Mouse (Mus musculus): ENCODE data around the gene Eif5b. TPM values are rescaled to one million over a fixed set of nuclear protein-coding genes. Genes with fewer than 3 reads are reported as not detected.
A peak's percentile ranks its signal among the peaks of the same experiment; 100 is the strongest.
"Not testable (repeated sequence)": the region's sequence is repeated elsewhere in the genome, so short reads cannot be mapped to it uniquely, and the experiment has no call there.

Eif5b gene
- polyA plus RNA-seq, 1 experiment from 2014 or later, result 18.1 TPM

DNA sequence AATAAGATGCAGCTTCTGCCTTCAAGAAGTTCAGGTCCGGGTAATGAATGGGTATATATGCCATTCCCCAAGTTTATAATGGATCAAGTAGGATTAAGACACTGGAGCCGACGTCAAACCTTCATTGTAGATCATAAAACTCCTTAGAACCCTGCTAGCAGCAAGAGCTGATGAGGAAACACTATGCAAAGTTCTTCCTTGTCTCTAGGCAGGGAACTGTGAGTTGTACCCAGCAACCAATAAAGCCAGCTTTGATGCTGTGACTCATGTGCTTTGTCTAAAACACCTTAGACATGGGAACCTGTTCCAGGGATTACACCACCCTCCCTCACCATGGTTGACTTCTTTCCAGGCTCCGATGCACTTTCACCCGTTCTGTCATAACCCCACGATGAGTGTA lies 29.1 kb upstream of the Eif5b start:
- WGBS, result 88% methylated on average over 6 of the region's 6 CpGs
- H3K9me3 ChIP-seq (ENCODE audit: control insufficient read depth, low read length), result no peaks in the 10 kb centered on the region
- ATAC-seq, result no peak

DNA sequence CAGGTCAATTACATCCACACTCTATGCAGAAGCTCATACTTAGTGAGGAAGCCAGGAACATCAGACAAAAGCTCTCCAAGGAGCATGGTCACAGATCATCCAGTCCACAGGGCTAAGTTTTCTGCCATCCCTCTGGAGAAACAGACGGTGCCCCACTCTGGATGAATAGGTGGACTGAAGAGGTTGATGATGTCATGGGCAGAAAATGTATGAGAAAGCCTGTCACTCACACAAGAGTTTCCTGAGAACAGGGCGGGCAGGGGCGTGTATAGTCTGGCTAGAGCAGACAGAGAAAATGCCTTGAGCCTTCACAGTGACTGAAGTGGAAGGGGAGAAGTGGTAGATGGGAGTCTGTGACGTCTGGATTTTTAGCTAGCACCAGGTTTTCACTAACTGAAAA lies 26.3 kb upstream of the Eif5b start:
- no peaks in the 10 kb centered on the region for H3K36me3 ChIP-seq (ENCODE audit: control insufficient read depth, insufficient read depth, low read length)
- H3K9ac ChIP-seq (ENCODE audit: low read depth, low read length), result no peak overlapping the region
- 65% methylated on average over 4 of the region's 4 CpGs for WGBS
- no peaks in the 10 kb centered on the region for H3K9me3 ChIP-seq (ENCODE audit: control insufficient read depth, low read length)
- no peak overlapping the region for H3K27ac ChIP-seq (ENCODE audit: low read depth, low read length)
- H3K27me3 ChIP-seq (replicated peaks; ENCODE audit: control insufficient read depth, insufficient read depth, low read length), result no peaks in the 10 kb centered on the region
- H3K4me1 ChIP-seq (ENCODE audit: control insufficient read depth, insufficient read depth, low read depth, low read length), result no peaks in the 10 kb centered on the region
- no peak overlapping the region for H3K4me3 ChIP-seq (ENCODE audit: low read length)
- ATAC-seq, result no peak
- H3K4me2 ChIP-seq (ENCODE audit: low read length), result no peak overlapping the region

More for the DNA sequence above, 29.1 kb upstream of the Eif5b start:
- H3K27me3 ChIP-seq (replicated peaks; ENCODE audit: control insufficient read depth, insufficient read depth, low read length), result no peaks in the 10 kb centered on the region
- no peaks in the 10 kb centered on the region for H3K4me1 ChIP-seq (ENCODE audit: control insufficient read depth, insufficient read depth, low read depth, low read length)
- H3K27ac ChIP-seq (ENCODE audit: low read depth, low read length), result no peak overlapping the region
- no peak overlapping the region for H3K4me2 ChIP-seq (ENCODE audit: low read length)
- no peak overlapping the region for H3K9ac ChIP-seq (ENCODE audit: low read depth, low read length)
- no peaks in the 10 kb centered on the region for H3K36me3 ChIP-seq (ENCODE audit: control insufficient read depth, insufficient read depth, low read length)
- no peak overlapping the region for H3K4me3 ChIP-seq (ENCODE audit: low read length)

DNA sequence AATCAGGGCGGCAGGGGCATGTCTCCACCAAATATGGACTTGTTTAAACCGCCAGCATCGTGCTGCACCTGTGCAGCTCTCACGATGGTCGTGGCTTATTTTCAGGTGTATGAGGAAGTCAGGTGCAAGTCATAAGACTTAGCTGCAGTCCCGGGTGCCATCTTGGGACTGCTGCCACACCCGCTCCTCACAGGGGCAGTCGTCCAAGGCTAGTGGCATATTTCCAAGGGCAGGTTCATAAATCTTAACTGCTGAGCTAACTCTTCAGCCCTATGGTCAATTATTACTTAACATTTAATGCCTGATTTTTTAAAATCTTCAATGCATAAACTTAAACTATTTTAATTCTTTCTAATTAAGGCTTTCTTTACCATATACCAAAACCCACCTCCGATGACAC lies 21.1 kb upstream of the Eif5b start:
- H3K4me1 ChIP-seq (ENCODE audit: control insufficient read depth, insufficient read depth, low read depth, low read length); H3K27me3 ChIP-seq (replicated peaks; ENCODE audit: control insufficient read depth, insufficient read depth, low read length); H3K9me3 ChIP-seq (ENCODE audit: control insufficient read depth, low read length); ATAC-seq; H3K36me3 ChIP-seq (ENCODE audit: control insufficient read depth, insufficient read depth, low read length); H3K4me2 ChIP-seq (ENCODE audit: low read length); H3K9ac ChIP-seq (ENCODE audit: low read depth, low read length); H3K4me3 ChIP-seq (ENCODE audit: low read length); H3K27ac ChIP-seq (ENCODE audit: low read depth, low read length): not testable (repeated sequence)
- 73% methylated on average over 9 of the region's 9 CpGs for WGBS

DNA sequence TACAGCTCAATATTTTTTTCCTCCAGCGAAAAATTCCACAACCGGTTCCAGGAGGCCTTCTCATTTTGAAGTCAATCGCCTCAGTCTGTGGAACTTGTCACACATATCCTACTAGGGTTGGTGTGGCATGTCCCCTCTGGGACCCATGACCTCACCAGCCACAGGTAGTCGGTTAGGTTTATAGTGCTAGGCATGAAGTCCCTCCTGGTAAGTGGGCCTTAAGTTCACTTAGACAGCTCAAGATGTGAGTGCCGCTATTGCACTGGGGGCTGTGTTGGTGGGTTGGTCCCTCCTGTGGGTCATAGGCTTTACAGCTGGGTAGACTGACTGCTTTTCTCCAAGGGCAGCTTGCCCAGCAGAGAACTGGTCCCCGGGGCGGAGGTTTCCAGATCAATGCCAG lies 20.5 kb upstream of the Eif5b start:
- H3K27me3 ChIP-seq (replicated peaks; ENCODE audit: control insufficient read depth, insufficient read depth, low read length), result no peaks in the 10 kb centered on the region
- no peak for ATAC-seq
- H3K9me3 ChIP-seq (ENCODE audit: control insufficient read depth, low read length), result no peaks in the 10 kb centered on the region
- 91% methylated on average over 7 of the region's 7 CpGs for WGBS
- no peak overlapping the region for H3K9ac ChIP-seq (ENCODE audit: low read depth, low read length)
- no peak overlapping the region for H3K4me2 ChIP-seq (ENCODE audit: low read length)
- no peak overlapping the region for H3K27ac ChIP-seq (ENCODE audit: low read depth, low read length)
- no peaks in the 10 kb centered on the region for H3K36me3 ChIP-seq (ENCODE audit: control insufficient read depth, insufficient read depth, low read length)
- H3K4me1 ChIP-seq (ENCODE audit: control insufficient read depth, insufficient read depth, low read depth, low read length), result no peaks in the 10 kb centered on the region
- H3K4me3 ChIP-seq (ENCODE audit: low read length), result no peak overlapping the region

DNA sequence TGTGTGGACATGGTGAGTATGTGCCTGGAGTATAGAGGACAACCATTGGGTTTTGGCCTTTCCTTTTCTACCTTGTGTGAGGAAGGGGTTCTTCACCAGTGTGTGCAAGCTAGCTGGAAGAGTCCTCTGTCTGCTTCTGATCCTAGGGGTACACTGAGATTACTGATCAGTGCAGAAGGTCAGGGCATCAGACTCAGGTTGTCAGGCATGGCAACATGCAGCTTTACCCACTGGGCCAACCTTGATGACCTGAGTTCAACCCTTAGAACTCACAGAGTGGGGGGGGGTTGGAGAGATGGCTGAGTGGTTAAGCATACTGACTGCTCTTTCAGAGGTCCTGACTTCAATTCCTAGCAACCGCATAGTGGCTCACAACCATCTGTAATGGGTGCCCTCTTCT lies 13.5 kb upstream of the Eif5b start:
- Histone ChIP-seq H3K9ac (ENCODE audit: low read depth, low read length) (no peak overlapping the region), H3K4me3 (ENCODE audit: low read length) (no peak overlapping the region), H3K4me2 (ENCODE audit: low read length) (no peak overlapping the region), H3K27ac (ENCODE audit: low read depth, low read length) (no peak overlapping the region), H3K4me1 (ENCODE audit: control insufficient read depth, insufficient read depth, low read depth, low read length) (no peaks in the 10 kb centered on the region), H3K9me3 (ENCODE audit: control insufficient read depth, low read length) (no peaks in the 10 kb centered on the region), H3K27me3 (replicated peaks; ENCODE audit: control insufficient read depth, insufficient read depth, low read length) (no peaks in the 10 kb centered on the region), H3K36me3 (ENCODE audit: control insufficient read depth, insufficient read depth, low read length) (peaks cover 23% of the 10 kb centered on the region)
- ATAC-seq, result 0 out of 2 replicates have a peak, but pooled peaks have one; percentile 30
- WGBS, result 85% methylated on average over 1 of the region's 1 CpGs

DNA sequence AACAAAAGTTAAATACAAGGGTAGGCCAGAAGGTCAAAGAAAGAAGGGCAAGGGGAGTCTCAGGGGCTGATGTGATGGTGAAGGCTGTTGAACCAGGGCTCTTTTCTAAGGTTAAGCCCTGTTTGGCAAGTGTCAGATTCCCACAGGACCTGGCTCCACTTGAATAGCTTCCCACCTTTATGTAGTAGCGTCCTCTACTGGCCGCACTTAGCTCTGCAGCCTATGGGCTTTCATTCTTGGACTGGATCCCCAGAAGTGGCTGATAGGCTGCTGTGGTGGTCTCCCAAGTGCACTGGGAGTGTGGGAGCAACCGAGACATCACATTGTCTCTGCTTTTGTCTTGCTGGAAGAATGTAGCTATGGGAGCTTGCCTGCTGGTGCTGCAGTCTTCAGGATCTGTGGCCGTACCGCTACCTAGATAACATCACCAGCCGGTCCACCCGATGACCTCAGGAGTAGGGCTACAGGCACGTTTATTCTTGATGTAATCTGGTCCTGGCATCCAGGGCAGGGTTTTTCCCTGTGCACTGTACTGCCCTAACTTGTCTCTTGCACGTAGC lies 12.0 kb upstream of the Eif5b start:
- Histone ChIP-seq H3K4me1 (ENCODE audit: control insufficient read depth, insufficient read depth, low read depth, low read length) (no peaks in the 10 kb centered on the region), H3K27ac (ENCODE audit: low read depth, low read length) (no peak overlapping the region), H3K9me3 (ENCODE audit: control insufficient read depth, low read length) (no peaks in the 10 kb centered on the region), H3K36me3 (ENCODE audit: control insufficient read depth, insufficient read depth, low read length) (peaks cover 32% of the 10 kb centered on the region), H3K9ac (ENCODE audit: low read depth, low read length) (no peak overlapping the region), H3K27me3 (replicated peaks; ENCODE audit: control insufficient read depth, insufficient read depth, low read length) (no peaks in the 10 kb centered on the region), H3K4me2 (ENCODE audit: low read length) (no peak overlapping the region), H3K4me3 (ENCODE audit: low read length) (no peak overlapping the region)
- no peak; the same call in 1 of the 2 replicates for ATAC-seq
- 81% methylated on average over 9 of the region's 9 CpGs for WGBS

DNA sequence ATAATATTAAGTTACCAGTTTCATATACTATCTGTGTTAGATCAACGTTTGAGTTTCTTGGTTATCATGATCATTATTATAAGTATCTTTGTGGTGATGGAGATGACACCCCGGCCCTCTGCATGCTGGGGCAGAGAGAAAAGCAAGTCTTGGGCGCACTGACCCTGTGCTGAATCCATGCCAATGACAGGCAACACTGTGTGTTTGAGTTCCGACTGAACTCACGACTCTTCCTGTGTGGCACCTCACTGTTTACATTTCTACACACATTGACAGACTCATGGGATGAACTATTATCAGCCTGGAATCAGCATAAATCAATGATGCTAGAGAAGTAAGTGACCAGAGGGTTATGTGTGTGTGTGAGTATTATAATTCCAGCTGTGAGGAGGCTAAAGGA lies 10.0 kb upstream of the Eif5b start:
- 96% methylated on average over 5 of the region's 5 CpGs for WGBS
- no peak overlapping the region for H3K27ac ChIP-seq (ENCODE audit: low read depth, low read length)
- H3K4me3 ChIP-seq (ENCODE audit: low read length), result no peak overlapping the region
- no peak overlapping the region for H3K4me2 ChIP-seq (ENCODE audit: low read length)
- H3K27me3 ChIP-seq (replicated peaks; ENCODE audit: control insufficient read depth, insufficient read depth, low read length), result no peaks in the 10 kb centered on the region
- no peaks in the 10 kb centered on the region for H3K9me3 ChIP-seq (ENCODE audit: control insufficient read depth, low read length)
- no peak overlapping the region for H3K9ac ChIP-seq (ENCODE audit: low read depth, low read length)
- ATAC-seq, result no peak
- H3K36me3 ChIP-seq (ENCODE audit: control insufficient read depth, insufficient read depth, low read length), result peaks cover 42% of the 10 kb centered on the region
- H3K4me1 ChIP-seq (ENCODE audit: control insufficient read depth, insufficient read depth, low read depth, low read length), result no peaks in the 10 kb centered on the region

DNA sequence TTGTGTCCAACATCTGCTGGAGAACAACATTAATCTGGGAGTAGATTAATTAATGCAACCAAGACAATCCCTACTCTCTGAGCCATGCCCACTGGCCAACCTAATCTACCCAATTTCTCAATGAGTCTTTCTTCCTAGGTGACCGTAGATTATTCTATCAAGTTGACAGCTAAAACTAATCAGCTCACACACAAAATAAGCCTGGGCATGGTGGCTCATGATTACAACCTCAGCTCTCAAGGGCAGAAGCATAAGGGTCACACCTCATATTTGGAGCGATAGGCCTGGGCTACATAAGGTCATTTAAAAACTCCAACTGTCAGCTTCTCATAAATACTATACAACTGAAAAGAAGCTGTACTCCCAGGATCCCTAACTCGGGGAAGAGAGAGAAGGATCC lies 1.6 kb upstream of the Eif5b start:
- no peak for ATAC-seq
- 44% methylated on average over 3 of the region's 3 CpGs for WGBS

DNA sequence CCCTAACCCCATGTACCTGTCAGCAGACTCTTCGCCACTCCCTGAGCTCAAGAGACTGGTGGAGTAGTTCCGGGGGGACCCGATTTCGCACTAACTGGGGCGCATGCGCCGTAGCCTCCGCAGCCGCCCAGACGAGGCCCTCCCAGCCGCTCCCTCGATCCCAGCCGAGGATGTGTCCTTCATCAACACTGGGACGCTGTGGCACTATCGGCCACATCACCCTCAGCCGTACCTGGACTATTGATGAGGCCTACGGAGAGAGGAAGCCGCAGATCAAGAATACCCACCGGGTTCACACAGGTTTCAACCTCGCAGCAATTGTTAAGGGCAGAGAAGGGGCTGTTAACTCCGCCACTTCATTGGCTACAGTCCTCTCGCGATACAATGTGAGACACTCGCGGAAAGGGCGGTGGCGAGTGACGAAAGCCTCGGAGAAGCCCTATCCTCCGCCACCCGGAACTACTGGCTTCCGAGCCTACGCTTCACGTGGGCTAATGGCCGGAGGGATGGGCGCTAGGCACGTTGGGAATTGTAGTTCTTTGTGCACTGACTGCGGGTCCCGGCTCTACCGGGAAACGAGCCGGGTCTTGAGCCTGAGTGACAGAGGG lies 829 bp upstream of the Eif5b start:
- H3K4me2 ChIP-seq (ENCODE audit: low read length), result peak overlapping the region; percentile 70
- peak; percentile 96 for ATAC-seq
- no peaks in the 10 kb centered on the region for H3K9me3 ChIP-seq (ENCODE audit: control insufficient read depth, low read length)
- H3K36me3 ChIP-seq (ENCODE audit: control insufficient read depth, insufficient read depth, low read length), result peaks cover 14% of the 10 kb centered on the region
- peak overlapping the region; percentile 85 for H3K4me3 ChIP-seq (ENCODE audit: low read length)
- peak overlapping the region; percentile 90 for H3K9ac ChIP-seq (ENCODE audit: low read depth, low read length)
- 0% methylated on average over 42 of the region's 42 CpGs for WGBS
- H3K27ac ChIP-seq (ENCODE audit: low read depth, low read length), result peak overlapping the region; percentile 92
- no peaks in the 10 kb centered on the region for H3K27me3 ChIP-seq (replicated peaks; ENCODE audit: control insufficient read depth, insufficient read depth, low read length)
- peaks cover 14% of the 10 kb centered on the region for H3K4me1 ChIP-seq (ENCODE audit: control insufficient read depth, insufficient read depth, low read depth, low read length)

More for the DNA sequence above, 1.6 kb upstream of the Eif5b start:
- H3K4me1 ChIP-seq (ENCODE audit: control insufficient read depth, insufficient read depth, low read depth, low read length), result peaks cover 14% of the 10 kb centered on the region
- H3K36me3 ChIP-seq (ENCODE audit: control insufficient read depth, insufficient read depth, low read length), result peaks cover 15% of the 10 kb centered on the region
- peak overlapping the region; percentile 81 for H3K9ac ChIP-seq (ENCODE audit: low read depth, low read length)
- no peak overlapping the region for H3K27ac ChIP-seq (ENCODE audit: low read depth, low read length)
- H3K9me3 ChIP-seq (ENCODE audit: control insufficient read depth, low read length), result no peaks in the 10 kb centered on the region
- peak overlapping the region; percentile 85 for H3K4me3 ChIP-seq (ENCODE audit: low read length)
- H3K27me3 ChIP-seq (replicated peaks; ENCODE audit: control insufficient read depth, insufficient read depth, low read length), result no peaks in the 10 kb centered on the region
- peak overlapping the region; percentile 70 for H3K4me2 ChIP-seq (ENCODE audit: low read length)
